ENCODE assay signal across 18 mouse cellular contexts in the genomic region with DNA sequence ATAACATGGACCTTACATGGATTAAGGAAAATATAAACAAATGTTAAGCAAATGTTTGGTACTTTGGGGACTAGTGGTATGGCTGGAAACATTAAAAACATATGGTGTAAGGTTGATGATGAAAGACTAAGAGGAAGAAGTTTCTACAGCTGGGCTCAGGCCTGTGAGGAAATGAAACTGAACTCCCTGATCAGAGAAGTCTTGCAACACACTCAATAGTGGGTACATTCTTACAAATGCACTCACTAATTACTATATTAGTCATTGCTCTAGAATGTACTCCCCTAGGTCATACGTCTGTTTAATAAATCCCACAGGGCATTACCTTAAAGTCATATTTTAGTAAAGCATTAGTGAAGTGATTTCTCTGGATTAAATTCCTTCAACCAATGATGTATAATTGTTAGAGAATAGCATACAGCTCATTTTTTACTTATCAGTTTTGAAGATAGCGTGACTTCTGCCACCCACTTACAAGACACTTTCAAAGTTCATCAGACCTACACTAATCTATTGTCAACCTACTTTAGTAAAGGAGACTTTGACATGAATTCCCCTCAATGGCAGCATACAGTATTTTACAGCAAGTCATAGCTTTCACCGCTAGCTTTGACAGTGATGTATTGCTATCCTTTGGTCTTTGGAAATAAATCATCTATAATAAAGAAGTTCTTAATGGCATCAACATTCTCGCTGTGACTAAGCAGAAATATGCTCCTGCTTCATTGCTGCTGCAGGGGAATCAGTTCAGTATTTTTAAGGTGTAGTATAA. TPM values are rescaled to one million over a fixed set of nuclear protein-coding genes. Genes with fewer than 3 reads are reported as not detected.
DNase-seq lines count a peak whose midpoint lies in the region; ATAC-seq and TF ChIP-seq lines count a peak whose summit lies in the region.
"Had no signal": no experiment of that assay in that cellular context is flagged by ENCODE, and none has a peak within 500 bp of the region (broad histone marks: within the 10 kb centered on the region; RNA-seq: fewer than 3 reads in every experiment).

No protein-coding gene starts in this region.

- no peak for DNase-seq in gastrocnemius, adult 2 months
- DNase-seq in gastrocnemius, postnatal 4 days (ENCODE audit: low spot score in 2 of 2) = no peak
- DNase-seq in lung, postnatal 0 days (ENCODE audit: low spot score) = peak; percentile 67
- no peak for DNase-seq in lung, postnatal 25 days (ENCODE audit: low spot score)
- DNase-seq in layer of hippocampus, adult 11-12 months (ENCODE audit: low spot score) = no peak
- no peak for DNase-seq in spleen, postnatal 4 days (ENCODE audit: low spot score in 2 of 2)
- DNase-seq: adrenal gland, postnatal 14 days; B cell, adult 2 months; cerebellum, adult 9-11 months; gastrocnemius, postnatal 36 days; left cerebral cortex, postnatal 4 days; right cerebral cortex, postnatal 4 days; thymus, postnatal 14 days had no signal

- H3K9ac ChIP-seq in lung, postnatal 0 days (replicated peaks; ENCODE audit: low read depth) = no peak overlapping the region
- H3K9ac ChIP-seq: lung, embryonic 15.5 days had no signal

- peak; percentile 47; the same call in 1 of the 2 replicates for ATAC-seq in lung, postnatal 0 days
- peak; percentile 100 for ATAC-seq in common myeloid progenitor, adult 5-6 weeks (replicated peaks; ENCODE audit: low read depth, poor library complexity, severe bottlenecking)
- peak; percentile 93 for ATAC-seq in monocyte, adult 5-6 weeks (replicated peaks; ENCODE audit: insufficient number of reproducible peaks, low FRiP score, low TSS enrichment, poor library complexity, severe bottlenecking)

- peak overlapping the region; percentile 36 for H3K27ac ChIP-seq in gastrocnemius, adult 2 months
- no peak overlapping the region for H3K27ac ChIP-seq in lung, postnatal 0 days (ENCODE audit: low read length)
- H3K27ac ChIP-seq: kidney, postnatal 0 days; lung, embryonic 15.5 days had no signal

- intact Hi-C loops in gastrocnemius, adult 2 months (cut with DNase I) = no loop called here

- TF ChIP-seq CTCF in gastrocnemius, adult 2 months (IDR thresholded peaks at IDR 0.05) = no peak
- no peak for TF ChIP-seq CTCF in lung, postnatal 0 days (IDR thresholded peaks at IDR 0.05)

- no peaks in the 10 kb centered on the region for H3K9me3 ChIP-seq in lung, postnatal 0 days (ENCODE audit: low read length)
- H3K9me3 ChIP-seq: G1E; lung, embryonic 15.5 days had no signal

- 53% methylated on average over 4 of the region's 4 CpGs for WGBS in lung, postnatal 0 days

- no peaks in the 10 kb centered on the region for H3K27me3 ChIP-seq in lung, postnatal 0 days (replicated peaks; ENCODE audit: insufficient read depth, low read length)
- H3K27me3 ChIP-seq: lung, embryonic 15.5 days had no signal

- no peaks in the 10 kb centered on the region for H3K4me1 ChIP-seq in lung, postnatal 0 days (ENCODE audit: insufficient read depth, low read depth, low read length)
- H3K4me1 ChIP-seq: lung, embryonic 15.5 days had no signal

- TF ChIP-seq EP300 in lung, postnatal 0 days (IDR thresholded peaks at IDR 0.05) = no peak

- H3K4me2 ChIP-seq in lung, postnatal 0 days (replicated peaks; ENCODE audit: low read depth, low read length) = peak overlapping the region; percentile 20; the same call in 1 of the 2 replicates
- H3K4me2 ChIP-seq: lung, embryonic 15.5 days had no signal

- H3K36me3 ChIP-seq in lung, postnatal 0 days (ENCODE audit: insufficient read depth, low read length) = no peaks in the 10 kb centered on the region
- H3K36me3 ChIP-seq: G1E; lung, embryonic 15.5 days had no signal

- peak overlapping the region; percentile 28 for H3K4me3 ChIP-seq in gastrocnemius, adult 2 months
- H3K4me3 ChIP-seq in lung, postnatal 0 days (ENCODE audit: low read depth, low read length) = no peak overlapping the region
- H3K4me3 ChIP-seq: lung, embryonic 15.5 days had no signal

RNA-seq across cellular contexts. Expression of gene Pcdh17, which starts 10.9 kb away (rescaled TPM):
- total RNA-seq in gastrocnemius, adult 2 months (2021) = under 1 TPM; 0.51 to 0.61 TPM
- 1 to 10 TPM; 7.6 to 8.1 TPM for total RNA-seq in gastrocnemius, postnatal 4 days (2021)
- 16.6 and 24.8 TPM in 2 replicates for polyA plus RNA-seq in lung, postnatal 0 days (2015; fragmentation: Nextera tagmentation; extraction: Ambion mirVana)
- 0.14 TPM in 1 of 2 replicates, not detected in the other for total RNA-seq in common myeloid progenitor, adult 5-6 weeks (2017)
- total RNA-seq in monocyte, adult 5-6 weeks (2017) = under 0.01 TPM in 1 of 3 replicates, not detected in the others
- polyA plus RNA-seq: G1E had no signal

Comparison
In these comparisons a context has a peak if more than half of its experiments do, and no peak if none do; other contexts are left out.
1. ATAC-seq: peak in every context shown above with its lines; median percentile 100 in common myeloid progenitor, adult 5-6 weeks; 93 in monocyte, adult 5-6 weeks; 47 in lung, postnatal 0 days.